Mouse (Mus musculus): ENCODE measurements around the gene Il34.

DNA sequence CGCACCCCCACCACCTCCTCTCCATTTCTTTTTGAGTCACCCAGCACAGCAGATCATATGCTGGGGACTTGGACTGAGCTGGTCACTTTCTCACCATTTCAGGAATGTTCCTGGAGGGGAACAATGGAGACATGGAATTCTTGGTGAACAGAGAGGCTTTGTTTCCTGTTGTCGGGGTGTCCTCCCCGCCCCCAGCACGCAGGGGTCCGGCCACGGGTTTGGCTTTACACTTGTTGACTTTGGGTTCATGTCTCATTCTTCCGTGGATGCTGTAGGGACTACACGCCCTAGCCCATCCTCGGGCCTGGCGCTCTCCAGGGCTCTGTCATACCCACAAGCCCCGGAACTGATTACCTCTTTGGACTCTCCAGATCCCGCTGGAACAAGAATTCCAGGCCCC is 16.7 kb downstream of the Il34 start:
- TF ChIP-seq USF1 (IDR thresholded peaks at IDR 0.05; ENCODE audit: low read depth) (no peak), MYOG (IDR thresholded peaks at IDR 0.05; ENCODE audit: control insufficient read depth, extremely low read depth, insufficient read length) (no peak), CTCF (IDR thresholded peaks at IDR 0.05; ENCODE audit: control insufficient read depth, insufficient read depth, insufficient read length) (no peak)
